Mouse (Mus musculus): Measurements from ENCODE around the gene Atp5d. TPM values are rescaled to one million over a fixed set of nuclear protein-coding genes. Genes with fewer than 3 reads are reported as not detected.

The Atp5d gene
- total RNA-seq, 2 experiments from 2014 or later: 535 to 725 TPM

DNA sequence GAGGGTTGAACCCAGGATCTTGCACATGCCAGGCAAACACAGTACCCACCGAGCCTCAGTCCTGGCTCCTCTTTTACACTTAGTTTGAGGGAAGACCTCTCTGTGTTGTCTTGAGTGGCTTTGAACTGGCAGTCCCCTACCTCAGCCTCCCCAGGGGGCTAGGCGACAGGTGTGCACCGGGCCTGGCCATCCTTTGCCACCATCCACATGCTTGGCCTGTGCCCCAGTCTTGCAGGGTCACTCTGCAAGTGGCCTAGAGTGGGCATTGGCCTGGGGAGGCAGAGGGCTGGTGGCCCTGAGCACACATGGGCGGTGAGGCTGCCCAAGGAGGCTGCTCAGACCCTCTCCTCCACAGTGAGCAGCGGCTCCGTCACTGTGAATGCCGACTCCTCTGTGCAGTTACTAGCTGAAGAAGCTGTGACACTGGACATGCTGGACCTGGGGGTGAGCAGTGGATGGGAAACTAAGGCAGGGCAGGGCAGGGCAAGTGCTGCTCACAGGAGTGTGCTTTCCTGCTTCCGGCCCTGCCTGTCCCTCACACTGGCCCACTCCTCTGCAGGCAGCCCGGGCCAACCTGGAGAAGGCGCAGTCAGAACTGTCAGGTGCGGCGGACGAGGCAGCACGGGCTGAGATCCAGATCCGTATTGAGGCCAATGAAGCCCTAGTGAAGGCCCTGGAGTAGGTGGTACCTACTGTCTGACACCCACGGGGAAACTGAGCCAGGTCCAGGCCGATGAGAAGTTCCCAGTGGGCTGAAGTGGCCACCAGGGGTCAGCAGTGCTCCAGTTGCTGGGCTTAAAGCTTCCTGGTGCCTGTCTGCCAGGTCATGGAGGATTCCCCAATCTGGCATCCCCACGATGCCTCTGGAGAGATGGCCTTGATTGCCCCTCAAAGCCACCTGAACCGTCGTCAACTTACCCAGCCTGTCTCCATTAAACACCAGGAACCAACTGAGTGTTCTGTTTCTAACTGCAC lies 6.7 kb downstream of the Atp5d start:
- intact Hi-C loops (cut with DNase I): loop anchor here (1.0 kb wide), 1 partner anchor 20 kb away; the partner anchor contains the start of gene Cirbp
- Histone ChIP-seq H3K4me3 (peak overlapping the region; percentile 95), H3K27ac (peak overlapping the region; percentile 100)
- peak; percentile 86 for DNase-seq
- peak; percentile 94; the same call in 1 of the 2 replicates for TF ChIP-seq CTCF (IDR thresholded peaks at IDR 0.05)

DNA sequence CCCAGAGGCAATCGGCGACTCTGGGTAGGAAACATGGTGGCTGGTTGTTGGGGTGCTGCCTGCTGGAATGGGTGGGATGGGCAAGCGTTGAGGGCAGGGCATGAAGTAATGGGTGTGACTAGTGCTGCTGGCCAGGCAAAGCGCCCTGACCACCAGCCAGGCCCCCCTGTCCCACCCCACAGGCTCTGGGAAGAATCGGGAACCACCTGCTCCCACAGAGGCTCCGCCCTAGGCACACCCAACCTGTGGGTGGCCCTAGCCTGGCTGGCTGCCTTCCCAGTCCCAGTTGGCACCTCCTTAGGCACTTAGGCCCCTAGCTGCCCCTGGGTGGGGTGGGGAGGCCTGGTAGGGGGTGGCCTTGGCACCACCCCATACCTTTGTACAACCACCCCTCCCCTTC lies 7.5 kb downstream of the Atp5d start:
- TF ChIP-seq CTCF (IDR thresholded peaks at IDR 0.05): no peak
- intact Hi-C loops (cut with DNase I): loop anchor here (1.0 kb wide), 1 partner anchor 19 kb away; the partner anchor contains the start of gene Cirbp
- Histone ChIP-seq H3K4me3 (peak overlapping the region; percentile 95), H3K27ac (peak overlapping the region; percentile 100)
- DNase-seq: peak; percentile 71

DNA sequence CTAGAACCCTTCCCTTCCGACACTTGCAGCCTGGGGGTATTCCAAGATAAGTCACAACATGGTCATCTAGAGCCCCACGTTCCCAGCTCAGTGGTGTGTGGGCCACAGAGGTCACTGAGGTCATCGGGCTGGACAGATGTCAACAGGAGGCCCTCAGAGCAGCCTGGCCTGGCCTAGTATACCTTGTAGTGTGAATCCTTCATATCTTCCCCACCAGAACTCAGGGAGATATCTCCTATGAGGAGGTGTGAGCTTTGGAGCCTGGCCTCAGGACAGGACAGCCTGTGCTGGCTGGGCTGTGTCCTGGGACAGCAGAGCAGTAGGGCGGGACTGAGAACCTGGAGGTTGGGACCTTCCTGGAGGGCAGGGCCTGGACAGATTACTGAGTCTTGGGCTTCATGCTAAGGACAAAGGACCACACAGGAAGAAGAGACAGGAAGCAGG lies 8.2 kb downstream of the Atp5d start:
- intact Hi-C loops (cut with DNase I): no loop called here
- Histone ChIP-seq H3K4me3 (peak overlapping the region; percentile 95), H3K27ac (peak overlapping the region; percentile 100)
- DNase-seq: peak; percentile 63
- no peak for TF ChIP-seq CTCF (IDR thresholded peaks at IDR 0.05)

DNA sequence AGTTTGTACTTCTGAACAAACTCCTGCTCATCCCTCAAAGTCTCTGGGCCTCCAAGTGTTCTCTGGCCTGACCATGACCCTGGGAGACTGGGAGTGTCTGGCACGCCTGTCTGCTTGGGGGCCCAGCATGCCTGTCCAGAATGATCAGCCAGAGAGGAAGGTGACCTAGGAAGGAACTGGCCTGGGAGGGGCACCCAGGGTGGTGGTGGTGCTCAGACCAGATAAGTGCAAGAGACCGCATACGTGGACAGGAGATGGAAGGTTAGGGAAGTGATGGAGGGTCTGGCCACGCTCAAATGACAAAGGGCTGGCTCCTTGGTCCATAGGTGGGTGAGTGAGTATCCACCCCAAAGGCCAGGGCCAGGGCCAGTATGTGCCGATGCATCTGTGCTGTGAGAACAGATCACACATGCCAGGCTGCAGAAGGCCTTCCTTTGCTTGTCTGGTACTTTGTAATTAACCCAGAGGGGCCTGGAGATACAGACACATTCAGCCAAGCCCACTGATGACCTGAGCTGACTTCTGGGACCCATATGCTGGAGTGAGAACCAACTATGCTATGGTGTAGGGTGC lies 8.8 kb downstream of the Atp5d start:
- DNase-seq: peak; percentile 51
- H3K4me3 ChIP-seq: peak overlapping the region; percentile 89
- intact Hi-C loops (cut with DNase I): no loop called here
- no peak for TF ChIP-seq CTCF (IDR thresholded peaks at IDR 0.05)
- peak overlapping the region; percentile 100 for H3K27ac ChIP-seq

DNA sequence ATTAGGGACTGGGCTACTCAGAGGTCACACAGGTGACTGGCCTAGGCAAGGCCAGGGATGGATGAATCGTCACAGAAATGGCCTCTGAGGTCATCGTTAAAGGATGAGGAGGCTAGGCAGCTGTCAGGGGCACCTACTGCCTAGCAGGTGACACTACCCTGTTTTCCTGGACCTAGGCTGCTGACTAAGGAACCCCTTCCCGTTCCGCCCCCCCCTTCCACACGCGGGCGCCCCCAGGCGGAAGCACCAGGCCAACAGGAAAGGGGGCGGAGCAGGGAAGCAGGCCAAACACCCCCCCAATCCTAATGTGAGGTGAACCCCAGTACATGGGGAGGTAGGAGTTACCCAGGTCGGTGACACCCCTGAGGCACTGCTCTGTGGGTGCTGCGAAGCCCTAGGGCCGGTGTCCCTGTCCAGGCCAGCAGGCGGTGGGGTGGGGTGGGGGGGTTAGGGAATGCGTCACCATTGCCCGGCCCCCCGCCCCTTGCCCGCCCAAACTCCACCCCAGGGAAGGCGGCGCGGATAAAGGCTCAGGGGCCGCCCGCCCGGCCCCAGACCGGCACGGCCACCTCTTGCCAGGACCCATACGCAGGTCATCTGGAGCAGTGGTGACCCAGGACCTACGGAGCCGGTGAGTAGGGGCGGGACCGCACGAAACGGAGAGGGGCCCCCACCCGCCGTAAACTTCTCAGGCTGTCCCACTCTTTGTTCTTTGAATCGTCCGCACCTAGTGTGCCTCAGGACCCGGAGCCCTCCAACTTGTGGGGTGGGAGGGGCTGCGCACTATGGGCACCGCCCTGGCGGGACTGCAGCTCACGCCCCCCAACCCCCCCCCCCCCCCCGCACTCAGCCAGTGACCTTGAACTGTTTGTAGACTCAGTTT lies 9.5 kb downstream of the Atp5d start, which contains the start of gene Midn:
Gene Midn (plus strand): TSS at position 554 of the 883 bp plus-strand sequence.
- peak; percentile 93 for DNase-seq
- Histone ChIP-seq H3K4me3 (peak within 1 kb of the TSS; percentile 89), H3K27ac (peak within 1 kb of the TSS; percentile 100)
- peak; percentile 66 for TF ChIP-seq CTCF (IDR thresholded peaks at IDR 0.05)
- intact Hi-C loops (cut with DNase I): no loop called here

DNA sequence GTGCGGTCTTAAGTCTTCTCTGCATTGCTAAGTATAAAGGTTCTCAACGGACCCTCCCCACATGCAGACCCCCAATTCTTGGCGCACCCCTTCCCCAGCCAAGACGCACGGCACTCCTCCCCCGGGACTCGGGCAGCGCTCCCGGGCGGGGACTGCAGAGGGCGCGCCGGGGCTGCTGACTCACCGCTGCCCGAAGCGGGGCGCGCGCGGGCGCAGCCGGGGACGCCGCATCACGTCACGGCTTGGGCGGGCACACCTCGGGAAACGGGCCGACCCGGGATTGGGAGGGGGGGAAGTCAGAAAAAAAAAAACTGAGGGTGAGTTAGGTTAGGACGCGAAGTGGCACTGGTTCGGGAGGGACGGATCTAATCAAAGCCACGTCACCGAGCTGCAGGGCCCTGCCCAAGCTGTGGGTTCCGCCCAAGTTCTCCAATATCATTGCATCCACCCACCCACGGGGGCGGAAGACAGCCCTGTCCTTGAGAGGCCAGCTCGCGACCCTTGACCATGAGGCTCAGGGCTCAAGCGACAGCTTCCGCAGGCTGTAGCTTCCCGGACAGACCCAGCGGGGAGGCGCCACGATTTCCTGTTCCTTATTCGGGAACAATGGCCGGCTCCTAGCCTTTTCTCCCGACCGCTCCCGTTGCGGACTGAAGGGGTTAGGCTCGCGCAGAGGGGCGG lies 10.3 kb downstream of the Atp5d start:
- H3K4me3 ChIP-seq: peak overlapping the region; percentile 89
- peak; percentile 97 for DNase-seq
- intact Hi-C loops (cut with DNase I): no loop called here
- TF ChIP-seq CTCF (IDR thresholded peaks at IDR 0.05): peak; percentile 79
- H3K27ac ChIP-seq: peak overlapping the region; percentile 100

DNA sequence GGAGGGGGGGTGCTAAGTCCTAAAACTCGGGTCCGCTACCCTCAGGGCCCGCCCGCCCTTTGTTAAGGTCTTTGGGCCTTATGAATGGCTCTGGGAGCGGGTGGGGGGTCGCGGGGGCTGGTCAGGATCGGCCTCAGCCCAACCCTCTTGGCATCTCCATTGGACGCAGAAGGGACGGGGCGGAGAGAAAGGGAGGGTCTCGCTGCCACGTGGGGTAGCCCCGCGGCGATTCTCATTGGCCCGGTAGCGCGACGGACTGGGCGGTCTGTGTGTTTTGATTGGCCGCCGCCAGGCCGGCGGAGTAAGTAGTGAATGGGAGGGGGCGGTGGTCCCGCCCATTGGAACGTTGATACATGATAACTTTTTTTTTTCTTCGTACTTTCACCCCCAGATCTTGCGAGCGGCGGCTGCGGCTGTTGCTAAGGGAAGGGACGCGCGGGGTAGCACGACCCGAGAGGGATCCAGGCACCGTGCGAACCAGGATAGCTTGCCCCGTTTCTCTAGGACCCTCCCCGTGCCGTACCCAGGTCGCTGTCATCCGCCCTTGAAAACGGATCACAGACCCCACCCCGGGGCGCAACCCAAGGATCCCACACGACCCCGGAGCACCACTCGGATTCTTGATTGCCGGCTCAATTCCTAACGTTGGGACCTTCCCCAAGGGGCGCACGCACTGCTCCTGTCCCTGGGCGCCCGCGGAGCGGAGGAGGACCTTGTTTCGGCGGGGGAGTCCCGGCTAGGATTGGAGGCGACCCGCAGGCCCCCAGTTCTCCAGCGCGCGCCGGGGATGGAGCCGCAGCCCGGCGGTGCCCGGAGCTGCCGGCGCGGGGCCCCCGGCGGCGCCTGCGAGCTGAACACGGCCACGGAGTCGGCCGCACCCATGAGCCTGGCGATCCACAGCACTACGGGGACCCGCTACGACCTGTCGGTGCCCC lies 11.1 kb downstream of the Atp5d start:
- no peak for TF ChIP-seq CTCF (IDR thresholded peaks at IDR 0.05)
- peak overlapping the region; percentile 100 for H3K27ac ChIP-seq
- DNase-seq: peak; percentile 98
- intact Hi-C loops (cut with DNase I): no loop called here
- peak overlapping the region; percentile 89 for H3K4me3 ChIP-seq

DNA sequence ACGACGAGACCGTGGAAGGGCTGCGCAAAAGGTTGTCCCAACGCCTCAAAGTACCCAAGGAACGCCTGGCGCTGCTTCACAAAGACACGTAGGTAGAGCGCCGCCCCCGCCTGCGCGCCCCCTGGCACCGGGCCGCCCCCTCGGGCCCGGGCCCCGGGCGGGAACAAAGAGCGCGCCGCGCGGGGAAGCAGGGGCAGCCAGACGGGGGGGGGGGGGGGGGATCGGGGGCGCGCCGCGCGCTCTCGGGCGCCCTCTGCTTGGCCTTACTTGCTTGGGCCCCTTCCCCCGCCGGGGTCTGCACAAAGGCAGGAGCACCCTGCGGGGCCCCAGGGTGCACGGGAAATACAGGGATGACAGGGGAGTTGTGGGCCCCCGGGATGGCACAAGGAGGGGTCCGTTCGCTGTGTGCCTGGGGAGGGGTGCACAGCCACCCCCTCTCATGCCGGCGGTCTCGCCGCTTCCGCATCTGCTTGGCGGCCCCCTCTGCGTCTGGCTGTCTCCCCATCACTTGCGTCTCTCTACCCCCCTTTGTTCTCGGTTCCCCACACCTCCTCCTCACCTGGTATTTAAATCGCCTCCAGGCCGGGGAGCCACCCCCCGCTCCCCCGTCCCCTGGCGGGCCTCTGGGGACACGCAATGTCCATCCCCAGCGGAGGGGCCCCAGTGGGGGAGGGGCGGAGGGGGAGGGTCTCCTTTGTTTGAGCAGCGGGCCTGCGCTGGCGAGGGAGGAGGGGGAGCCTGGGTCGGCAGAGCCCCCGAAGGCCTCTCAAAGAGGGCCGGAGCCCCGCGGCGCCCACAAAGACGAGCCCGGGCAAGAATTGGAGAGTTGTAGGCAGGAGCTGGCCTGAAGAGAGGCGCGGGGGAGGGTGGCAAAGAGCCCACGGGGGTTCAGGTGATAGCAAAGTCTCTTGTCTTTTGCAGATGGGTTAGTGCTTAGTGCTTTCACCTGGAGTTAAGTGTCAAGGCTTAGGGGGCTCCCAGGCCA lies 12.1 kb downstream of the Atp5d start:
- no peak for TF ChIP-seq CTCF (IDR thresholded peaks at IDR 0.05)
- Histone ChIP-seq H3K4me3 (peak overlapping the region; percentile 89), H3K27ac (peak overlapping the region; percentile 100)
- peak; percentile 60 for DNase-seq
- intact Hi-C loops (cut with DNase I): no loop called here

DNA sequence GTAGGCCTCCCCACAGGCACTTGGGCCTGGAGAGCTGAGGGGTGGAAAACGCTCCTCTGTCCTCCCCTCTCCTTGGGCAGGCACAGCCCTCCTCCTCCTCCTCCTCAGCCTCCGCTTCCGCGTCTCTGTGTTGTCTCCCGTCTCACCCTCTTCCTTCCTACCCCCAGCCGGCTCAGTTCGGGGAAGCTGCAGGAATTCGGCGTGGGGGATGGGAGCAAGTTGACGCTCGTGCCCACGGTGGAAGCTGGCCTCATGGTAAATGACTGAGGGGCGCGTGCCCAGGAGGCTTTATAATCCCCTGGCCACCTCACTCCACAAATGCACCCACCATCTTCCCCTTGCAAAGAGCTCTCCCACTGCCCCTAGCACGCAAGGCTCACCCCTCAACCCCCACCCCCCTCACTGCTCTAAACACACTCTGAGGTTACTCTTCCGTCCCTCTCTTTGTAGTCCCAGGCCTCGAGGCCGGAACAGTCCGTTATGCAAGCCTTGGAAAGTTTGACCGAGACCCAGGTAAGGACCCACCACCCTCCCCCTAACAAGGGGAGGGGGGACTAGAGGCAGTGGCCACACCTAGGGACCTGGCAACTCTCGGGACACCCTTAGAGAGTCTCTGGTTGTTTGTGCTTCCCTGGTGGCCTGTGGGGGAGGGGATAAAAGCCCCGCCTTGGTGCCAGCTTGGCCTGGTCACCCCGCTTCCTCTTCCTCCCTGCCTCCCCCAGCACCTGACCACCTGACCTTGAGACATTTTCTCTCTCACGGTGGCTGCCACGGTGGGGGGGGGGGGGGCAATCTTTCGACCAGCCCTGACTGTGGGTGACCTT lies 13.0 kb downstream of the Atp5d start:
- intact Hi-C loops (cut with DNase I): no loop called here
- no peak for TF ChIP-seq CTCF (IDR thresholded peaks at IDR 0.05)
- Histone ChIP-seq H3K4me3 (peak overlapping the region; percentile 89), H3K27ac (peak overlapping the region; percentile 100)
- peak; percentile 66 for DNase-seq

Data from gastrocnemius, adult 2 months (tissue).